Mouse (Mus musculus) cerebellum, adult 2 months (tissue): Measurements from ENCODE around the gene Fgfr2. TPM values are rescaled to one million over a fixed set of nuclear protein-coding genes. Genes with fewer than 3 reads are reported as not detected.
A peak's percentile ranks its signal among the peaks of the same experiment; 100 is the strongest.
"Not testable (repeated sequence)": the region's sequence is repeated elsewhere in the genome, so short reads cannot be mapped to it uniquely, and the experiment has no call there.

Experiments used
- DNase-seq, 2 experiments: peaks; one replicate each; pipeline ENCODE4 v3.0.0; 2021
- H3K27ac ChIP-seq: fragments of 200-500 bp; 2 replicates; pipeline ENCODE4 v1.5.1; 2012; ENCODE audit warnings: low read length, control low read depth, inconsistent platforms; ENCODE audit not compliant: insufficient read depth
- H3K27me3 ChIP-seq: fragments of 200-500 bp; 2 replicates; pipeline ENCODE4 v1.6.1; 2012; ENCODE audit warnings: inconsistent platforms, mild to moderate bottlenecking, low read length, moderate library complexity; ENCODE audit not compliant: control insufficient read depth, insufficient read depth
- H3K4me1 ChIP-seq: fragments of 200-500 bp; 2 replicates; pipeline ENCODE4 v1.6.1; 2011; ENCODE audit warnings: low read length; ENCODE audit not compliant: control insufficient read depth, insufficient read depth
- H3K4me3 ChIP-seq: fragments of 200-500 bp; replicated peaks from 2 replicates; pipeline ENCODE3; 2011; ENCODE audit warnings: mild to moderate bottlenecking, low read depth, low read length, control low read depth; ENCODE audit not compliant: insufficient read depth
- CTCF ChIP-seq: fragments of 200-500 bp; IDR thresholded peaks from 2 replicates; pipeline ENCODE4 v1.5.1; 2011; ENCODE audit warnings: low read depth, mild to moderate bottlenecking, control low read depth, low read length, moderate library complexity, borderline replicate concordance; ENCODE audit not compliant: insufficient read depth
- POLR2A ChIP-seq: fragments of 200-500 bp; IDR thresholded peaks from 2 replicates; pipeline ENCODE4 v1.6.1; 2011; ENCODE audit warnings: low read length, control low read depth, borderline replicate concordance; ENCODE audit not compliant: insufficient read depth
- WGBS: fragments of 180-500 bp; shearing (Covaris S2); methylation state at CpG from one replicate; pipeline ENCODE4 v1.1.7; 2018; 5-methylcytosine and 5-hydroxymethylcytosine counted together
- polyA plus RNA-seq: library from polyadenylated mRNA; depleted of rRNA; stranded (reverse); fragments of >200 nt; gene quantifications from 2 replicates; pipeline ENCODE4 v1.2.3, GENCODE M21; 2012

Gene Fgfr2
- polyA plus RNA-seq, 1 experiment, result 95.3 TPM

DNA sequence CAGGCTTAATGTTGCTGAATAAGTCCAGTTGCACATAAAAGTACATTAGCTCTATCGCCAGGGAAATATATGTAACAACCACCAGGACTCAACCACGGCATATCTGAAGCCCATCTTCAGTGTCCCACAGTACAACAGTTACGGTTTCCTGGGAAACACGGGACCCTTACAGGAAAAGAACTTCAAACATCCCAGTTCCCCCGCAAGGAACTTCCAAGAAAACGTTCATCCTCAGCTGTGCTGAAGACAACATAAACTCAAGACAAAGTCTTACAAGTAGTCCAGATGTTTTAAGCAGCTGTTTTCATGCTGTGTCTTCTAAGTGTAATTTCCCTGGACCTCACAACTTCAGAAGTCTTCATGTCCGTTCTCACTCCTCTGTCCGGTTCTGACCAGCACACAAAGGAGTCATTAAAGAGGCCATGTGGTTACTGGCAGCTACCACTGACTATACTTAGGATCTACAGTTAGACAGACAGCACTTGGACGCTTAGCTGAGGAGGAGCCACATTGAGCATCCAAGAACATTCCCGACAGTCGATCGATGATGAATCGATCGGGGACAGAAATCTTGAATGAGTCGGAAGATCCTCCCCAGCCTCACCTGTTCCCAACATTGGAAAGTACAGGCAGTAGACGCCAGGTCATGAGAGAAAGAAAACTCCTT lies 1713.7 kb downstream of the Fgfr2 start:
- TF ChIP-seq CTCF, result no peak
- TF ChIP-seq POLR2A, result no peak
- no peaks in the 10 kb centered on the region; the same call in 1 of the 2 replicates for H3K4me1 ChIP-seq
- H3K27me3 ChIP-seq, result no peaks in the 10 kb centered on the region
- DNase-seq, result no peak
- WGBS, result 4% methylated on average over 16 of the region's 16 CpGs
- H3K4me3 ChIP-seq, result peak overlapping the region; percentile 98
- H3K27ac ChIP-seq, result peak overlapping the region; percentile 71; the same call in 1 of the 2 replicates

DNA sequence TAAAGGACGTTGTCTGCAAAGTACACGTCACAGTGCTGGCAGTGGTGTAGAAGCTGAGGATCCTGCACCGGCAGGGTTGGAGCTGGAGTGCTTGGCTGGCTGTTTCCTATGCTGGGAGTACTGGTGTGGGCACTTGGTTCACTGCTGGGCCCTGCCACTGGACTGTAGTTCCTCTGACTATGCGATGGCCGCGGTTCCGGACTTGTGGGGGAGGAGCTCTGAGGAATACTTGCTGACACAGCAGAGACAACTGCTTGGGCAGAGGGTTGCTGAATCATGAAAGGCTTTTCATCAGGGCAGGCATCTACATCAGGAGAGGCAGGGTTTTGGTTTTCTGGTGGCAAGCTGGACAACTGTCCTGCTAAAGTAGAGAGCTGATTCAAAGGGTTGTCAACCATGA lies 1731.4 kb downstream of the Fgfr2 start:
- not testable (repeated sequence) for DNase-seq, H3K4me3 ChIP-seq, H3K27ac ChIP-seq, H3K27me3 ChIP-seq, H3K4me1 ChIP-seq
- WGBS, result 81% methylated on average over 7 of the region's 7 CpGs

DNA sequence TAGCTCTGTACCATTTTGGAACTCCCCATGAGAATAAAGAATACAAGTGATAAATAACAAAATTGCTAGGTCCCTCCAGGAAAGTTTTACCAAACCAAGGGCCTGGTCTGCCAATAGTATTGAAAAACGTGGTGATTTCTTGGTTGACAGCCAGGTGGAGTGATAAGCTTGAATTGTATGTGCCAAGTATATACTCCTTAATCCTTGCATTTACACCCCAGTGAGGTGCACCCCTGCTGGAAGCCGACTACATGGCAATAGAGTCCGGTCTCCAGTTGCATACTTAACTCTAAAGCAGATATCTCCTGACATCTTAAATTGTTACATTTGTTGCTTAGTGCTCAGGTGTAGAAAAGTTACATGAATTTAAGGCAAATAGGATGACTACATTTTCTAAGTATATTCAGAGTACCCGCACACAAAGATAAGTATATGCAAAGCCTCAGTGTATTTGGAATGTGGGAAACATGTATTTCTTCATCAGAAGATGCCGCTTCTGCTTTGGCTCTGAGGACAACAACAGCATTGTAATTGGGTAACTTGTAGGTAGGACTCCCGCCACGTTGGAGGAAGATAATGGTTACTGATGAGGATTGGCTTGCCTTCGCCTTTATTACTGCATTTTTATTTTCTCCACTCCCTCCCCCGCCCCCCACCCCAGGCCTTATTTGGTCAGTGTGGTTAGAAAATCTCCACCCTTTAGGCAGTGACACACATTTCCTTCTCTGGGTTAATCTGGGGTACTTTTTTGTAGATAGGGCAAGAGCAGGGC lies 1751.1 kb downstream of the Fgfr2 start:
- no peaks in the 10 kb centered on the region for H3K4me1 ChIP-seq
- no peak for DNase-seq
- H3K27me3 ChIP-seq, result no peaks in the 10 kb centered on the region
- TF ChIP-seq CTCF (no peak), POLR2A (no peak)
- H3K27ac ChIP-seq, result no peak overlapping the region
- 69% methylated on average over 9 of the region's 9 CpGs for WGBS
- peak overlapping the region; percentile 47 for H3K4me3 ChIP-seq

DNA sequence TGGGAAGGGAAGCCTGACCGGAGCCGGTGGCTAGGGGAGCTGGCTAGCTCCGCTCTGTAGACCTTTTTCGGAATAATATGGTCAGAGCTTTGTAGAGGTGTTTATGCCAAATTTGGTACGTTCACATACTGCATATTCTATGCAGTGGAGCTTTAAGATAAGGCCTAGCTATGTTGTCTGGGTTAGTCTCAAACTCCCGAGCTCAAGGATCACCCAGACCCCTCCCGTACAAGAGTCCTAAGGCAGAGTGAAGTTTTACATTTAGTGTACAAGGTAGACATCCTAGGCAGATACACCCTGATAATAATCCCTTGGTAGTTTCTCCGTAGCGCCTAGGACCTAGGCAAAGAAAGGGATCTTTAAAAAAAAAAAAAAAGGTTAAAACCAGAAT lies 1751.7 kb downstream of the Fgfr2 start:
- H3K27ac ChIP-seq, result peak overlapping the region; percentile 90
- no peaks in the 10 kb centered on the region for H3K4me1 ChIP-seq
- H3K4me3 ChIP-seq, result peak overlapping the region; percentile 66
- no peaks in the 10 kb centered on the region for H3K27me3 ChIP-seq
- TF ChIP-seq POLR2A (no peak), CTCF (no peak)
- 4% methylated on average over 9 of the region's 9 CpGs for WGBS
- no peak for DNase-seq

DNA sequence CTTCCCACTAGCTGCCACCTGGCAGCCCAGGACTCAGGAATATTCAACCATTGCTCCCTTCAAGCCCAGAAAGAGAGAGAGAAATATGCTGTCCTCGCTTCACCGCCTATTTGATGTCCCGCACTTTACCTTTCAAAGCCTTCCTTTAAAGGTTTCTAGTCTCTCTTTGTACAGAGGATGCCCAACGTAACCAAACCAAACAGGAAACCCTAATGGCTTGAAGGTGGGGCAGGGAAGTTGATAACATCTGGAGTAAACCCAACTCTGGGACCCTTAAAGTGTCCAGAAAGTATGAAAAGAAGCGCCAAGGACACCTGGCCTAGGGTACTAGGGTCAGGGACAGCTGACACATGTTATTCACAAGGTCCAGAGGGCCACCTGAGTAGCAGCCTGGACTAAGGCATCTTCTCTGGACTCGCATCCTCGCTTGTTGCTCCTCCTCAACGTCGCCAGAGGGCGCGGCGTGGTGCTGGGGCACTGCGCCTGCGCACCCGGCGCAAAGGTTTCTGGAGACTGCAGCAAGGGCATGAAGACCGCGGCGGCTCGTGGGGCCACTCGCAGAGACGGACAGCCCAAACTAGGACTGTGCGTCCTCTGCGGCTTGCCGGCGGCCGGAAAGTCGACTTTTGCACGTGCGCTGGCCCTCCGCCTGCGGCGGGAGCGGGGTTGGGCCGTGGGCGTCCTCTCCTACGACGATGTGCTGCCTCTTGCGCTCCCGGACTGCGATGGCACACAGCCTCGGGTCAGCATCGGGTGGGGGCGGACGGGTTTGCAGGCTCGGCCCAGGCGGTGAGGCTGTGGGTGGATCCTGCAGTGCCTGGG lies 1752.3 kb downstream of the Fgfr2 start, which contains the start of gene Pstk:
TSS of gene Pstk (plus strand) at position 494 of the 822 bp plus-strand sequence.
- peak; percentile 94 to 95 for DNase-seq
- H3K27me3 ChIP-seq, result no peaks in the 10 kb centered on the region
- peak within 1 kb of the TSS; percentile 90 for H3K27ac ChIP-seq
- H3K4me1 ChIP-seq, result no peaks in the 10 kb centered on the region
- H3K4me3 ChIP-seq, result peak within 1 kb of the TSS; percentile 66
- 6% methylated on average over 47 of the region's 47 CpGs for WGBS
- TF ChIP-seq POLR2A, result peak; percentile 95
- TF ChIP-seq CTCF, result peak; percentile 92

DNA sequence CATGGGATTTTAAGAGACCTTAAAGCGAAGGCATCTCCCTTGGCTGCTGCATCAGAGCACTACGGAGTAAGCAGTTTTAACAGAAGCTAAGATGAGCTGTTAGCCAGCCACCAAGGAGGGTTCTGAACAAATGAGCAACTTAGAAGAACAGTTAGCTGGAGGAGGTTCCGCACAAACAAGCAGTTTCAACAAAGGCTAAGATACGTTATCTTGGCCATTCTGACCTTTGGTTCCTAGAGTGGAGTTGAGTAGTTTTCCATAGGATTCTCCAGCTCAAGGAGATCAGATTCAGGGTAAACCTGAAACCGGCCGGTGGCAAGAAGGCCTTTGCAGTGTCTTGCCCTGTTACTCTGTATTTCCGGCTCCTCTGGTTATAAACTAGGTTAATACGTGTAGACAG lies 1759.0 kb downstream of the Fgfr2 start:
- Histone ChIP-seq H3K4me3 (no peak overlapping the region), H3K4me1 (no peaks in the 10 kb centered on the region), H3K27me3 (no peaks in the 10 kb centered on the region), H3K27ac (no peak overlapping the region)
- 95% methylated on average over 8 of the region's 8 CpGs for WGBS
- DNase-seq, result no peak
- TF ChIP-seq POLR2A (no peak), CTCF (no peak)

DNA sequence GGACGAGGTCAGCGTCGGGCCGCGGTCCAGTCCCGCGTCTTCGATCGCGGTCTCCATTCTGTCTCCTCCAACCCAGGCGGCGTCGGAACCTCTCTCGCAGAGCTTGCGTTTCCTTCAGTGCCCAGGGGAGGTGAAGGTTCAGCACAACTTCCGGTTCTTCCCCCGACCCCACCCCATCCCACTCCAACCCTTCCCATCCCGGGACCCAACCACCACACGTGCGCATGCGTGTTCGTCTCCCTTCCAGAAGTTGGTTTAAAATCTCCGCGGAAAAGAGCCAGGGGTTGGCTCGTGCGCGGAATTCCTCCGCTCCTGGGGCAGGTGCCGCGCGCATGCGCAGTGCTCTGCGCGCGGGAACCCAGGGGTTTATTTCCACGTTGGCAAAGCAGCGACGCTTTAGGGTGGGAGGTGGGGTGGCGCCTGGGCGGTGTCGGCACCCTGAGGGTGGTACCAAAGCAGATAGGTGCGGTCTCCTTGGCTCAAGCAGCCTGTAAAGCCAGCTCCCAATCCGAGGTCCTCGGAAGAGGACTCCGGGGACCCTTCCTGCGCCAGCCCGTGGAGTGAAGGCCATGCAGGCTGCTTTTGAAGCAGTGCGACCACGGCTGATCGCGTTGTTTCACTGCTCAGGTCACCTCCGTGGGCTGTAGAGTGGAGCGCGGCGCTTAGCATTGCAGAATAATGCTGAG lies 1760.4 kb downstream of the Fgfr2 start, which contains the start of gene 2310057M21Rik:
TSS of gene 2310057M21Rik (minus strand) at position 145 of the 686 bp plus-strand sequence.
- TF ChIP-seq CTCF (no peak), POLR2A (peak; percentile 57)

More for the DNA sequence above, 1760.4 kb downstream of the Fgfr2 start, which contains the start of gene 2310057M21Rik:
- Histone ChIP-seq H3K27ac (peak within 1 kb of the TSS; percentile 75), H3K27me3 (no peaks in the 10 kb centered on the region), H3K4me1 (no peaks in the 10 kb centered on the region), H3K4me3 (peak within 1 kb of the TSS; percentile 80)
- DNase-seq, result peak; percentile 96 to 97
- WGBS, result under 1% methylated on average over 55 of the region's 55 CpGs
